8 mouse cellular contexts compared by ENCODE assay signal in genomic region chr9:85328259-85328658, GRCm38 (mm10). TPM values are rescaled to one million over a fixed set of nuclear protein-coding genes. Genes with fewer than 3 reads are reported as not detected.
DNase-seq lines count a peak whose midpoint lies in the region; ATAC-seq and TF ChIP-seq lines count a peak whose summit lies in the region.

No protein-coding gene starts in this region.

- DNase-seq in WW6 (ENCODE audit: low read depth, low spot score): peak; percentile 61
- DNase-seq in gastrocnemius, adult 8-10 months (ENCODE audit: low spot score in 2 of 2): peak; percentile 72 to 75
- DNase-seq in hindlimb bud, embryonic 11.5 days (ENCODE audit: extremely low spot score, low read depth, low spot score): peak; percentile 69
- peak; percentile 50 to 81 for DNase-seq in left cerebral cortex, adult 8-10 months (ENCODE audit: low spot score in 2 of 2)
- peak; percentile 81 to 88 for DNase-seq in right cerebral cortex, adult 2 months (ENCODE audit: low spot score in 2 of 2)
- peak; percentile 92 for DNase-seq in urinary bladder, postnatal 14 days (ENCODE audit: low spot score)

- ATAC-seq in megakaryocyte, adult 5-6 weeks (ENCODE audit: poor library complexity, severe bottlenecking): peak; percentile 43

- H3K4me1 ChIP-seq in cortical plate, adult 2 months (ENCODE audit: control insufficient read depth, insufficient read depth, low read length): no peaks in the 10 kb centered on the region

- TF ChIP-seq CTCF in cortical plate, adult 2 months (IDR thresholded peaks at IDR 0.05; ENCODE audit: extremely low read depth, insufficient read depth, low read length): peak; percentile 70

- peak overlapping the region; percentile 77 for H3K4me3 ChIP-seq in cortical plate, adult 2 months (ENCODE audit: insufficient read depth, low read length)

- TF ChIP-seq POLR2A in cortical plate, adult 2 months (IDR thresholded peaks at IDR 0.05; ENCODE audit: extremely low read depth, insufficient read depth, low read length): no peak

- peak overlapping the region; percentile 18; the same call in 1 of the 2 replicates for H3K27ac ChIP-seq in cortical plate, adult 2 months (ENCODE audit: insufficient read depth, low read length)

RNA-seq across cellular contexts. Expression of gene Tent5a, which starts 1.1 kb away (rescaled TPM):
- 2.0 and 2.2 TPM in 2 replicates for polyA plus RNA-seq in cortical plate, adult 2 months (2012; rRNA removed)
- total RNA-seq in gastrocnemius, adult 8-10 months (2022): 1 to 10 TPM in 2 of 4 experiments, under 1 TPM in 2; 0.77 to 2.5 (median 1.3) TPM
- 1 to 10 TPM; 2.1 to 3.6 (median 2.9) TPM for total RNA-seq in left cerebral cortex, adult 8-10 months (2022)
- 89.0 and 96.3 TPM in 2 replicates for total RNA-seq in megakaryocyte, adult 5-6 weeks (2015)
- total RNA-seq in megakaryocyte, adult 5-6 weeks (2017): 68.9 and 70.0 TPM in 2 replicates

RNA-seq across cellular contexts. Expression of gene Gm11114, which starts 15.7 kb away (rescaled TPM):
- polyA plus RNA-seq in cortical plate, adult 2 months (2012; rRNA removed): not detected in 2 replicates
- total RNA-seq in gastrocnemius, adult 8-10 months (2022): not detected
- total RNA-seq in left cerebral cortex, adult 8-10 months (2022): not detected
- total RNA-seq in megakaryocyte, adult 5-6 weeks (2015): not detected in 2 replicates
- total RNA-seq in megakaryocyte, adult 5-6 weeks (2017): not detected in 2 replicates

Comparison
In these comparisons a context has a peak if more than half of its experiments do, and no peak if none do; other contexts are left out.
1. Peak in every context shown above with its lines: DNase-seq, ATAC-seq, H3K4me3 ChIP-seq and H3K27ac ChIP-seq.
2. RNA of gene Tent5a, which starts 1.1 kb away (total RNA-seq): 68.9 to 96.3 TPM in megakaryocyte, adult 5-6 weeks; 2.1 to 3.6 TPM in left cerebral cortex, adult 8-10 months and 0.77 to 2.5 TPM in gastrocnemius, adult 8-10 months; every median in the first group is over 10 times any median in the second.